ENCODE assay signal across 20 mouse cellular contexts in the genomic region with DNA sequence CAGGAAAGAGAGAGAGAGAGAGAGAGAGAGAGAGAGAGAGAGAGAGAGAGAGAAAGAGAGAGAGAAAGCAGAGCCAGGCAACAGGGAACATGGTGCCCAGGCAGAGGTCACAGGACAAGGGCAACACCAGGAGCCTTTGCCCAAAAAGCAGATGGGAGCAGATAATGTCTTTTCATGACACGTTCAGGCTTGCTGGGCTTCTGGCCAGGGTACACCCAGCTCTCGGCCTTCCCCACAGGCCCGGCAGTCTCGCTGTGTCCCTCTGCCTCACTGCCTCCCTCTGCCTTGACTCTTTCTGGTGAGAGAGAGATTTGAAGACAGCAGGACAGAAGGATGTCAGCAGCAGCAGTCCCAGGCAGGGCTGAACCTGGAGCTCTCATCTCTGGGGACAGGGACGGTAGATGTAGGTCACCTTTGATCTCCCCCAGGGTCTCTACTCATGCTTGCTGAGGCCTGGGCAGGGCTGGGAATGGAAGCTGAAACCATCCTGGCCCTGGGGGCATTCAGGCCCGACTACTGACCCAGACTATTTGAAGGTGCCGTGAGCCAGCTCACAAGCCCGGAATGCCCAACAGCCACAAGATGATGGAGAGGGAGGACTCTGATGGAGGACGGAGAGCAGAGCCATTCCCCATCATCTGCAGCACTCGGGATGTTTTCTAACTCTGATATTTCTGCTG. TPM values are rescaled to one million over a fixed set of nuclear protein-coding genes. Genes with fewer than 3 reads are reported as not detected.
DNase-seq lines count a peak whose midpoint lies in the region; ATAC-seq lines count a peak whose summit lies in the region.
"Had no signal": no experiment of that assay in that cellular context is flagged by ENCODE, and none has a peak within 500 bp of the region (broad histone marks: within the 10 kb centered on the region; RNA-seq: fewer than 3 reads in every experiment).

No protein-coding gene starts in this region.

- intact Hi-C loops in left cerebral cortex, postnatal 14 days (cut with DNase I): no loop called here

- no peak overlapping the region for H3K4me3 ChIP-seq in forebrain, embryonic 12.5 days (replicated peaks)
- H3K4me3 ChIP-seq in forebrain, embryonic 11.5 days (ENCODE audit: low read depth, low read length): no peak overlapping the region
- no peak overlapping the region for H3K4me3 ChIP-seq in hindbrain, embryonic 14.5 days (replicated peaks; ENCODE audit: low read length)
- H3K4me3 ChIP-seq in hindbrain, embryonic 11.5 days (ENCODE audit: low read depth, low read length): no peak overlapping the region
- no peak overlapping the region for H3K4me3 ChIP-seq in limb, embryonic 10.5 days
- H3K4me3 ChIP-seq: kidney, embryonic 15.5 days; liver, embryonic 12.5 days had no signal

- 0 out of 2 replicates have a peak overlapping the region, but pooled peaks have one; percentile 5 for H3K9ac ChIP-seq in forebrain, embryonic 12.5 days
- H3K9ac ChIP-seq in forebrain, embryonic 11.5 days (ENCODE audit: low read length): no peak overlapping the region
- H3K9ac ChIP-seq in hindbrain, embryonic 14.5 days: no peak overlapping the region
- H3K9ac ChIP-seq in hindbrain, embryonic 11.5 days (ENCODE audit: low read depth, low read length): no peak overlapping the region
- H3K9ac ChIP-seq: kidney, embryonic 15.5 days had no signal

- 0 out of 2 replicates have a peak overlapping the region, but pooled peaks have one; percentile 31 for H3K27ac ChIP-seq in forebrain, embryonic 12.5 days
- no peak overlapping the region for H3K27ac ChIP-seq in forebrain, embryonic 11.5 days (ENCODE audit: low read depth, low read length)
- H3K27ac ChIP-seq in hindbrain, embryonic 14.5 days: no peak overlapping the region
- H3K27ac ChIP-seq in hindbrain, embryonic 11.5 days (ENCODE audit: low read depth, low read length): no peak overlapping the region
- peak overlapping the region; percentile 79 for H3K27ac ChIP-seq in limb, embryonic 10.5 days
- H3K27ac ChIP-seq: kidney, embryonic 15.5 days; liver, embryonic 12.5 days had no signal

- DNase-seq in forebrain, embryonic 11.5 days (ENCODE audit: low spot score): no peak
- DNase-seq in hindbrain, embryonic 14.5 days (ENCODE audit: low spot score): no peak
- DNase-seq in hindbrain, embryonic 11.5 days (ENCODE audit: low spot score): no peak
- DNase-seq in MN1 (ENCODE audit: low spot score): peak; percentile 58
- DNase-seq in limb, embryonic 10.5 days (ENCODE audit: low spot score): no peak
- no peak for DNase-seq in left cerebral cortex, postnatal 14 days (ENCODE audit: low spot score in 2 of 2)
- DNase-seq: midbrain, embryonic 14.5 days; spleen, adult 18-20 months had no signal

- peaks cover 30% of the 10 kb centered on the region for H3K4me1 ChIP-seq in forebrain, embryonic 12.5 days
- H3K4me1 ChIP-seq in forebrain, embryonic 11.5 days (replicated peaks; ENCODE audit: control insufficient read depth, insufficient read depth, low read length): peaks cover 15% of the 10 kb centered on the region
- H3K4me1 ChIP-seq in hindbrain, embryonic 14.5 days (replicated peaks; ENCODE audit: control insufficient read depth, insufficient read depth, low read length): peaks cover 19% of the 10 kb centered on the region
- H3K4me1 ChIP-seq in hindbrain, embryonic 11.5 days (replicated peaks; ENCODE audit: control insufficient read depth, insufficient read depth, low read length): peaks cover 2% of the 10 kb centered on the region; the same call in 1 of the 2 replicates
- peaks cover 55% of the 10 kb centered on the region for H3K4me1 ChIP-seq in limb, embryonic 10.5 days

- ATAC-seq in forebrain, embryonic 12.5 days (ENCODE audit: low FRiP score): no peak
- no peak for ATAC-seq in forebrain, embryonic 11.5 days (replicated peaks; ENCODE audit: low FRiP score)
- 0 out of 2 replicates have a peak, but pooled peaks have one; percentile 1 for ATAC-seq in hindbrain, embryonic 14.5 days (ENCODE audit: low FRiP score)
- ATAC-seq in hindbrain, embryonic 11.5 days (ENCODE audit: low FRiP score): no peak
- ATAC-seq in frontal cortex, adult (ENCODE audit: low TSS enrichment): no peak
- ATAC-seq: activated CD4-positive, CD25-positive, alpha-beta regulatory T cell, adult 4 months; liver, embryonic 12.5 days; lung, postnatal 0 days had no signal

- H3K4me2 ChIP-seq in forebrain, embryonic 12.5 days: no peak overlapping the region
- no peak overlapping the region for H3K4me2 ChIP-seq in forebrain, embryonic 11.5 days (ENCODE audit: low read depth, low read length, severe bottlenecking)
- H3K4me2 ChIP-seq in hindbrain, embryonic 14.5 days (replicated peaks): no peak overlapping the region
- no peak overlapping the region for H3K4me2 ChIP-seq in hindbrain, embryonic 11.5 days (replicated peaks; ENCODE audit: low read depth, low read length)
- H3K4me2 ChIP-seq: kidney, embryonic 15.5 days; liver, embryonic 12.5 days had no signal

- H3K27me3 ChIP-seq in forebrain, embryonic 12.5 days: peaks cover 16% of the 10 kb centered on the region
- no peaks in the 10 kb centered on the region for H3K27me3 ChIP-seq in forebrain, embryonic 11.5 days (ENCODE audit: control insufficient read depth, insufficient read depth, low read length)
- H3K27me3 ChIP-seq in hindbrain, embryonic 14.5 days (ENCODE audit: control insufficient read depth, insufficient read depth, low read length): no peaks in the 10 kb centered on the region
- H3K27me3 ChIP-seq in hindbrain, embryonic 11.5 days (ENCODE audit: control insufficient read depth, insufficient read depth, low read length): no peaks in the 10 kb centered on the region
- H3K27me3 ChIP-seq in limb, embryonic 10.5 days (ENCODE audit: low read depth, poor library complexity, severe bottlenecking): no peaks in the 10 kb centered on the region
- H3K27me3 ChIP-seq: kidney, embryonic 15.5 days had no signal

- no peaks in the 10 kb centered on the region for H3K36me3 ChIP-seq in forebrain, embryonic 12.5 days (replicated peaks)
- H3K36me3 ChIP-seq in forebrain, embryonic 11.5 days (ENCODE audit: control insufficient read depth, insufficient read depth, low read length): no peaks in the 10 kb centered on the region
- H3K36me3 ChIP-seq in hindbrain, embryonic 14.5 days (replicated peaks; ENCODE audit: control insufficient read depth, insufficient read depth): no peaks in the 10 kb centered on the region
- H3K36me3 ChIP-seq in hindbrain, embryonic 11.5 days (ENCODE audit: control insufficient read depth, insufficient read depth, low read length): no peaks in the 10 kb centered on the region
- H3K36me3 ChIP-seq in limb, embryonic 10.5 days: no peaks in the 10 kb centered on the region
- H3K36me3 ChIP-seq: G1E; kidney, embryonic 15.5 days; liver, embryonic 12.5 days had no signal

- 74% methylated on average over 10 of the region's 10 CpGs for WGBS in forebrain, embryonic 12.5 days
- WGBS in forebrain, embryonic 11.5 days: 73% methylated on average over 10 of the region's 10 CpGs
- 61% methylated on average over 10 of the region's 10 CpGs for WGBS in hindbrain, embryonic 14.5 days
- WGBS in hindbrain, embryonic 11.5 days: 64% methylated on average over 10 of the region's 10 CpGs
- 53% methylated on average over 10 of the region's 10 CpGs for WGBS in limb, embryonic 10.5 days

- no peaks in the 10 kb centered on the region for H3K9me3 ChIP-seq in forebrain, embryonic 12.5 days
- no peaks in the 10 kb centered on the region for H3K9me3 ChIP-seq in forebrain, embryonic 11.5 days (ENCODE audit: control insufficient read depth, low read length)
- H3K9me3 ChIP-seq in hindbrain, embryonic 14.5 days (ENCODE audit: control insufficient read depth, low read length): no peaks in the 10 kb centered on the region
- no peaks in the 10 kb centered on the region for H3K9me3 ChIP-seq in hindbrain, embryonic 11.5 days (ENCODE audit: control insufficient read depth, low read length)
- H3K9me3 ChIP-seq in limb, embryonic 10.5 days (replicated peaks): no peaks in the 10 kb centered on the region
- H3K9me3 ChIP-seq: G1E; kidney, embryonic 15.5 days; liver, embryonic 12.5 days had no signal

RNA-seq across cellular contexts. Expression of a gene that starts 45.0 kb away (rescaled TPM):
- not detected in 2 replicates for polyA plus RNA-seq in forebrain, embryonic 12.5 days (2016; fragmentation: Nextera tagmentation; extraction: Ambion mirVana)
- polyA plus RNA-seq in forebrain, embryonic 11.5 days (2014; fragmentation: Nextera tagmentation; extraction: Ambion mirVana): not detected in 2 replicates
- not detected in 2 replicates for polyA plus RNA-seq in hindbrain, embryonic 14.5 days (2014; fragmentation: Nextera tagmentation; extraction: Ambion mirVana)
- not detected in 2 replicates for polyA plus RNA-seq in hindbrain, embryonic 11.5 days (2014; fragmentation: Nextera tagmentation; extraction: Ambion mirVana)
- polyA plus RNA-seq in limb, embryonic 10.5 days (2016; fragmentation: Nextera tagmentation; extraction: Ambion mirVana): not detected in 2 replicates
- not detected for total RNA-seq in left cerebral cortex, postnatal 14 days (2021)
- total RNA-seq: adrenal gland, postnatal 4 days; common myeloid progenitor, adult 5-6 weeks; G1E; layer of hippocampus, adult 8-10 months; left cerebral cortex, postnatal 10 days had no signal
- polyA plus RNA-seq: activated CD4-positive, CD25-positive, alpha-beta regulatory T cell, adult 4 months; frontal cortex, adult 2 months; G1E; kidney, embryonic 15.5 days; liver, embryonic 12.5 days; lung, postnatal 0 days; midbrain, embryonic 14.5 days had no signal

Comparison
In these comparisons a context has a peak if more than half of its experiments do, and no peak if none do; other contexts are left out.
1. H3K27ac ChIP-seq: peak in forebrain, embryonic 12.5 days (single experiment) and limb, embryonic 10.5 days (single experiment); none in forebrain, embryonic 11.5 days (single experiment), hindbrain, embryonic 14.5 days (single experiment) and hindbrain, embryonic 11.5 days (single experiment).